Mouse (Mus musculus) embryo, embryonic 11.5 days (tissue): ENCODE measurements around the gene Vmp1.

Experiments used
- DNase-seq: peaks from one replicate; pipeline ENCODE4 v3.0.0-alpha.2; 2012; ENCODE audit warnings: low read depth, low spot score

The Vmp1 gene

GRCm38 (mm10) chr11:86634396-86634795 is 49.2 kb downstream of the Vmp1 start:
- DNase-seq: no peak

GRCm38 (mm10) chr11:86629941-86630340 is 53.7 kb downstream of the Vmp1 start:
- DNase-seq: no peak

GRCm38 (mm10) chr11:86629445-86629844 is 54.2 kb downstream of the Vmp1 start:
- DNase-seq: no peak

GRCm38 (mm10) chr11:86628448-86628847 is 55.2 kb downstream of the Vmp1 start:
- DNase-seq: no peak

GRCm38 (mm10) chr11:86627649-86628048 is 56.0 kb downstream of the Vmp1 start:
- DNase-seq: no peak

GRCm38 (mm10) chr11:86626714-86627113 is 56.9 kb downstream of the Vmp1 start:
- no peak for DNase-seq

GRCm38 (mm10) chr11:86624237-86624941 is 59.2 kb downstream of the Vmp1 start:
- no peak for DNase-seq

- DNase-seq: no peak
These were observed 60.1 kb downstream of the Vmp1 start for GRCm38 (mm10) chr11:86623402-86624010.

GRCm38 (mm10) chr11:86622191-86622912 is 61.3 kb downstream of the Vmp1 start:
- no peak for DNase-seq

GRCm38 (mm10) chr11:86621139-86621538 is 62.5 kb downstream of the Vmp1 start:
- DNase-seq: no peak

- DNase-seq: no peak
These were observed 64.9 kb downstream of the Vmp1 start for GRCm38 (mm10) chr11:86618548-86619335.

- no peak for DNase-seq
These were observed 69.0 kb downstream of the Vmp1 start for GRCm38 (mm10) chr11:86614607-86615006.

GRCm38 (mm10) chr11:86614056-86614530 is 69.5 kb downstream of the Vmp1 start:
- no peak for DNase-seq

GRCm38 (mm10) chr11:86611991-86612390 is 71.6 kb downstream of the Vmp1 start:
- no peak for DNase-seq

- DNase-seq: no peak
These were observed 73.4 kb downstream of the Vmp1 start for GRCm38 (mm10) chr11:86610239-86610638.

- no peak for DNase-seq
These were observed 75.8 kb downstream of the Vmp1 start for GRCm38 (mm10) chr11:86607808-86608350.

- DNase-seq: no peak
These were observed 76.9 kb downstream of the Vmp1 start for GRCm38 (mm10) chr11:86606621-86607339.

- DNase-seq: no peak
These were observed 78.7 kb downstream of the Vmp1 start for GRCm38 (mm10) chr11:86604732-86605520.

GRCm38 (mm10) chr11:86604289-86604688 is 79.3 kb downstream of the Vmp1 start:
- DNase-seq: no peak

- no peak for DNase-seq
These were observed 79.9 kb downstream of the Vmp1 start for GRCm38 (mm10) chr11:86603719-86604118.
